Mouse (Mus musculus) layer of hippocampus, postnatal 25 days (tissue): Measurements from ENCODE around the gene Vgll2. TPM values are rescaled to one million over a fixed set of nuclear protein-coding genes. Genes with fewer than 3 reads are reported as not detected.
A peak's percentile ranks its signal among the peaks of the same experiment; 100 is the strongest.

ENCODE experiments used
- DNase-seq, 2 experiments: peaks; one replicate each; pipeline ENCODE4 v3.0.0; 2022; ENCODE audit warnings: mixed read lengths in 2 of 2, low spot score in 1 of 2; ENCODE audit errors: extremely low spot score in 1 of 2
- total RNA-seq, 2 experiments: library from RNA; stranded (reverse); gene quantifications; 2 replicates each; pipeline ENCODE4 v1.2.3; 2021

The Vgll2 gene
- under 1 TPM in 1 of 2 experiments, not detected in 1; 0.21 TPM for total RNA-seq

DNA sequence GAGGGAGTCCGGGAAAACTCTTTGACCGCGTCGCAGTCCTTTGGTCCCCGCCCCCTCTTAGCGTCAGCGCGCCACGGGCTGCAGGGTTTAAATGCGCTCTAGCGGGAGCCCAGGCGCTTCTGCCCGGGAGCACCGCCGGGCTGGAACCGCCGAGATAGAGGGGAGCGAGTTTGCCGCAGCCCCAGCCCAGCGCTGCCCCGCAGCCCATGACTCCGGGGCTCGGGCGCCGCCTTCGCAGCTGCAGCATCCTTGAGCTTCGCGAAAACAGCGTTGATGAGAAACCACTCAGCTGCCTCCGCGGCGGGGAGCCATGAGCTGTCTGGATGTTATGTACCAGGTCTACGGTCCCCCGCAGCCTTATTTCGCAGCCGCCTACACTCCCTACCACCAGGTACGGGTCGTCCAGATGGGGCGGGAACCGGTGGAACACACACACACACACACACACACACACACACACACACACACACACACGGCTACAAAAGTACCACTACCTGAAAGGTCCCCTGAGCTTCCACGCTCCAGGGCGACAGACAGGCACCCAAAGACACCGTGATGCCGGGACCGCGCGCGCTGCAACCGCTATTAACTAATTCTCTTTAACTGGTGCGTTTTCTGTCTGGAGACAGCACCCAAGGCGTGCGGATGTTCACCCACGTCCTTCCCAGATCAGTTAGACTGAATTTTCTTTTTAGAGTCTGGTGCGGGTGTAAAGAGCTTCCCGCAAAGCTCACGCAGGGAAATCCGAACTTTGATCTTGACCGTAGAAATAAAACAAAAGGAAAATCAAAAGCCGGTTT is at the start of gene Vgll2:
Vgll2 (plus strand) TSS at position 90 of the 800 bp plus-strand sequence.
- peak in 1 of 2 experiments; percentile 13 for DNase-seq

DNA sequence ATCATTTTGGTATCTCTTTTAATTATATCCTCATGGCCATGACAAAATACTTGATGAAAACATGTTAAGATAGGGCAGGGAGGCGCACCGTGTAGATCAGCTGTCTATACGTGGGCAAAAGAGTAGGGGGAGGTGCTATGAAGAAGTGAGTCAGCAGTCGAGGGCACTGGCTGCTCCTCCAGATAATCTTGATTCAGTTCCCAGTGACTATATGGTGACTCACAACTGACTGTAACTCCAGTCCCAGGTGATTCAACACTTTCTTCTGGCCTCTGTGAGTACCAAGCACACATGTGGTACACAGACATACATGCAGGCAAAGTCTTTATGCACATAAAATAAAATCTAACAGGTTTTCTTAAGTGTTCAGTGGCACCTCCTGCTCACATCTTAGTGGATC is 47.2 kb upstream of the Vgll2 start:
- no peak for DNase-seq

DNA sequence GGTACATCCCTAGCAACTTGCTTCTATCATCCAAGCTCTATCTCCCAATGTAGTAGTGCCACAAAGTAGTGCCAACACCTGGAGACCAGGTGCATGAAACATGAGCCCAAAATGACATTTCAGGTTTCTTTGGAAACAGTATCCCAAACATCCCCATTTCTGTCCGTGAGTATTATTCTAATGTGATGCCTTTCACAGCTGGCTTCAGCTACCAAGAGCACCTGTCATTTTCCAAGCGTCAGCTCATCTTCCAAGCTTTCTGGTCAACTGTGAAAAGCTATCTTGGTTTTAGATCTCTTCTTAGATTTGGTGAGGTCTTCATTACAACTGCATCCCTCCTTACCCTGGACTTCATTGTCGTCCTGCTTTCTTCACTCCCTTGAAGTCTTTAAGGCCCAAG is 46.7 kb upstream of the Vgll2 start:
- no peak for DNase-seq

DNA sequence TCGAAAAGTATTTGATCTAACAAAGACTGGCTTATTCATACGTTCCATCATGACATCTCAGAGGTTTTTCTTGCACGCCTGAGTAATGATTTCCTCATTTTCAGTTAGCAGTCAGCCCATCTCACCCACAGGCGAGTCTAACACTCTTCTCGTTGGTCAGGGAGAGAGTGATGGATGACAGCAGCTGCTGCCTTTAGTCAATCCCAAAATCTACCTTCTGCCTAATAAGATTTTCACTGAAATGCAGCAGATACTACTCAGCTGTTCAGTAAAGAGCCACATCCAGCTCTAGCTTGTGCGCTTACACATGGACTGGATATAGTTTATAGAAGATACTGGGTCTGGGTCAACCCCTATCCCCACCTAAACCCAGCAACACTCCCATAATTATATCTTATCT is 40.7 kb upstream of the Vgll2 start:
- DNase-seq = no peak

DNA sequence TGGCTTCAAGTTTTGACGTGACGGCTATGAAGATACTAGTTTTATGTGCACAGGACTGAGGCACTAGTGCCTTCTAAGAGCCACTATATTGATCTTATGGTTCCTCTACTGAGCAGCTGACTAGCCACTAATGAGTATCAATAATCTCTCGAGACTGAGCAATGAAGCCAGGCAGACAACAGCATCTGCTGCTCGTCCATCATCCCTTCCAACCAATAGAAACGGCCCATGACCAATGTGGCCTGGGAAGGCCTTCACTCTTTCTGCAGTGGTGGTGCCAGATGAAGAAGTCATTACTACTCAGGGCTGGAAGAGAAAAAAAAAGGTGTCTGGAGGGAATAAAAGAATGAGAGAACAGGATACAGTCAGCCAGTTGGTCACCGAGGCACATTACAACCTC is 39.9 kb upstream of the Vgll2 start:
- DNase-seq = no peak

DNA sequence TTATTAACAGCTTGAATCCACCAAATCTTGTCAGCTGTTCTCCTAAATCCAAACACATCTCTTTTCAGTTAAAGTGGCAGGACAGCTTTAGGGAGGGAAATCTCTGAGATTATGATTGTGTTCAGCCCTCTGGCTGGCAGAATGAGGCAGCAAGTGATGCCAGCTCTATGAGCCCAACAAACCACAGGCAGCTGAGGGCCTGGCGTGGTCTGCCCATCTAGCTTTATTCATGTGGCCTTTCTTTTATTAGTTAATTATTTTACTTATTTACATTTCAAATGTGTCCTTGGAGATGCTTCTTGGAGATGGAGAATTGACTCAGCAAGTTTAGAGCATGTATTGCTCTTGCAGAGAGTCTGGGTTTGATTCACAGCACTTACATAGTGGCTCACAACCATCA is 3.8 kb upstream of the Vgll2 start:
- DNase-seq = no peak

DNA sequence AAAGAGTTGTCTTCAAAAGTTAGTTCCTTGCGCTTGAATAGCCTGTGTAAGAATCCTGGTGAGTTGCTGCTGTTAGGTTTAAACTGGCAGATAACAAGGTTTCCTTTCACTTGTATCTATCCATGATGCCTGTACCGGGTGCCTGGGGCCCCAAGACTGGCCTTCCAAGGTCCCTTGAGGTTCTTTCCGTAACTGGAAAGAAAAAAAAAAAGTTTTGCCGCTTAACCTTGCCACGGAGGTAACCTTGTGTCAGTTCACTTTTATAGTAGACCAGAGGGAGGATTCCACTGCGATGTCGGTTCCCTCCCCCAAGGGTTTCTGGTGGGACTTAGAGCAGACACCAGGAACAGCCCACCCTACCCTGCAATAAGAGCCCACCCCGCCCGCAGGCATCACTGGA is 1.1 kb upstream of the Vgll2 start:
- DNase-seq = no peak

DNA sequence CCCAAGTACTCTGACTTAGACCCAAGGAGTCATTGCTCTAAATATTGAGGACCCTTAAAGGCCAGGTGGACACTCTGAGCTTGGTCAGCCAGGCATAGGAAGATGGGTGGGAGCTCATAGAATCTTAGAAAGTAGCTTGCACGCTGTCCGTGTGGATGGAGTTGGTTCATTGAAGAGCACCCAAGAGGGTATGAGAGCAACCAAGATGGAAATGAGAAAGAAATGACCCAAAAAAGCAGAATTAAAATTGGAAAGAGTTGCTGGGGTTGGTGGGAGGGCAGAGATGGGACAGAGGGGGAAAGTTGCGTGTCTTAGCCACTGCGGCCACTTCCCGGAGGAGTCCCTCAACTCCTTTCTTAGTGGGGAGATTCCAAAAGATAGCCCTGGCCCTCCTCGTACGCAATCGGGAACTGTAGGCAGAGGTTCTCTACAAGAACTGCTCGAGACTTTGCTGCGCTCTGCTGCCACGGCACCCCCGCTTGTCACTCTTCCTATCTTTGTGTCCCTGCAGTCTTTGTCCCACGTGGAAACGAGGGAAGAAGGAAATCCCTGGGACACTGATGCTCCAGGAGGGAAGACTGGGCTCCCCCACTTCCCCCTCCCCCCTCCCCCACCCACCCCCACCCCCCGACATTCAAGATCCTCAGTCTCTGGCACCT is 437 bp upstream of the Vgll2 start:
- DNase-seq = no peak

DNA sequence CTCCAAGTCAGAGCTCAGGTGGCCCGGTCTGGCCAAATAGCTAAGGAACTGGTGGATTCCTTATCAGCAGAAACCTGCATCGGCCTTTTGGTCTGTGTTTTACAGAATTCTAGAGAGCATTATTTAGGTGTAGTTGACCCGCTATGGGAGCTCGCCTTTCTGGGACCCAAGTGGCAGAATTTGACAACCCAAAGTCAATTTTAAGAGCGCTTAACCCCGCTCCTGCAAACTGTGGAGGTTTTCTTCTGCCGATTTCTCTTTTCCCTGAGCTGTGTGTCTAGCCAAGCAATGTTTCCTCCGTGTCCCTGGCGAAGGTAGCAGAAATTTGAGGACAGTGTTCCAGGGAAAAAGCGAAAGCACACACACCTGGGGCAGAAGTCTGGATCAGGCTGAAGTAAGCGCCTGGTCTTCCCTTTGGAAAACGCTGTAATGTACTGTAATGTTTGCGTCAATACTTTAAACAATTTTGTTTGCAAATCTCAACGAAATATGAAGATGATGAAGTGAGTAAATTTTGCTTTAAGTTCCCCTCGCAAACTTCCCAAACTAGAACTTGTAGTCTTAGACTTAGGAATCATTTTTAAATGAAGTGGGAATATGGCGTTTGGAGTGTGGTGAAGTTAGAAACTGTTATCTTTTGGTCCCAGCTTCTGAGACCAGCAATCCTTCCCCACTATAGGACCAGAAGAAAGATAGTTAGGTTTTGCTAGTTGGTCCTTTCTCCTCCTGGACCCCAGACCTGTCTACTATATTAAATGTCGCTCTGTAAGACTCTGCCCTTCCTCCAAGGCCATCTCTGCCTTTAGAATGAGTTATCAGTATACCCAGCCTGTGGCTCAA is 1.1 kb downstream of the Vgll2 start:
- DNase-seq = no peak

DNA sequence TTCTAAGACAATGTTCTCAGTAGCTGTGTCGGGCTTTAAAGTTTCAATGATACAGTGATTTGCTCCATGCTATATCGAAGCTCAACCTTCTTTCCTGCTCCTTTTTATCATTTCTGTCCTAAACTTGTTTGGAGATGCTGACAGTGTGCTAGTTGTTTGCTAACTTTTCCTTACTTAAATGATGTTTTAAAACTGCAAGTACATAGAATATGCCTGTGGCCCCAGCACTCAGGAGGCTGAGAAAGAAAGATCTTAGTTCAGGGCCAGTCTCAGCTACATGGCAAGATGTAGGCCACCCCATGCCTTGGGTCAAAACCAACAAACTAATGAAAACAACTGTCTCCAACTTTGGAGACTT is 1.7 kb downstream of the Vgll2 start:
- no peak for DNase-seq

DNA sequence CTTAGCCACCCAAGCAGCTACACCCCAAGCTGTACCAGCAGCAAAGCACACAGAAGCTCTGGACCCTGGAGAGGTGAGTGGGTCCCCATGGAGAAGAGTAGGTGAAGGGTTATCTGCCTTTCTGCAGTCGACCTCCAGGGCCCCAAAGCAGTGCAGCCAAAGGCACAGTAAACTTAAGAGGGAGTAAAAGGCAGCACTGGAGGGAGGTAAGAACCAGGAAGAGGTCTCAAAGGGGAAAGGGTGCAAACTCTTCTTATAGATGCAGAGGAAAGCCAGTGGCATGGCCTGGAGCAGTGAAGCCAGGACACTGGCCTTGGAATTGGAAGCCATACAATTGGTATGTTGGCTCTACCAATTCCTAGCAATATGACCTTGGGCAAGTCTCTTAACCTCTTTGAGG is 3.0 kb downstream of the Vgll2 start:
- DNase-seq = no peak

DNA sequence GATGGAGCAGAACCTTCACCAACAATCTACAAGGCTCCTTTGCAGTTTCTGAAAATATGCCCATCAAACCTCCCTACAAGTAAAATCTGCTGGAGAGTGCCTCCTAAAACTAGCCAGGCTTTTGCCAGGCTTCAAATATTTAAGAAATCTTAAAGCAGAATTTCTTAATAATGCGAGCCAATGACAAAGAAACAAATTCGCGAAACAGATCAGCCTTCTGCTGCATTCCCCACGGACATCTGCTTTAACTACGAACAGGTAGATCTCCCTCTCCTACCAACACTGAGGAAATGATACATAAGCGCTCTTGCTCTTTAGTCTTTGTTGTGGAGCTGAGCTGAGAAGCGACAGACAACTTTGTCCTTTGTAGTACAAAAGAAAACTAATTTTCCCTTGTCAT is 3.5 kb downstream of the Vgll2 start:
- DNase-seq = no peak

DNA sequence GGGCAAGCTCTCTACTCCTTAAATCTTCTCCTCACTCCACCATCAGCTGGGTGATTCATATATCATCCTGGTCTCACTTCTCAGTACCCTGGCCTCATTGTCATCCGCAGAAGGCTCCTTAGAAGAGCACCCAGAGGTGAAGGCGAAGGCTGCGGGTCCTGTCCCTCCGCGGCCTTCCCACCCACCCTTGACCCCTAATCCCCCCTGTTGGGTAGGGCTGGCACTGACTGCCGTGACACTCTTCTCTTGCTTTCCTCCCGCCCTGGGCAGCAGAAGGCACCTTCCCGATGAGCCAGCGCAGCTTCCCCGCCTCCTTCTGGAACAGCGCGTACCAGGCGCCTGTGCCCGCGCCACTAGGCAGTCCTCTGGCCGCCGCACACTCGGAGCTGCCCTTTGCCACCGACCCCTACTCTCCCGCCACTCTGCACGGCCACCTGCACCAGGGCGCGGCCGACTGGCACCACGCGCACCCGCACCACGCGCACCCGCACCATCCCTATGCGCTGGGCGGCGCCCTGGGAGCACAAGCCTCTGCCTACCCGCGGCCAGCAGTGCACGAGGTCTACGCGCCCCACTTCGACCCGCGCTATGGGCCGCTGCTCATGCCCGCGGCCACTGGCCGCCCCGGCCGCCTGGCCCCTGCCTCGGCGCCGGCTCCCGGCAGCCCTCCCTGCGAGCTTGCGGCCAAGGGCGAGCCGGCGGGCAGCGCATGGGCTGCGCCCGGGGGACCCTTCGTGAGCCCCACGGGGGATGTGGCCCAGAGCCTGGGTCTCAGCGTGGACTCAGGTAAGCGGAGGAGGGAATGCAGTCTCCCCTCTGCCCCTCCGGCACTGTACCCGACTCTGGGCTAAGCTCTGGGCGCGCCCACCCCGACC is 5.1 kb downstream of the Vgll2 start:
- DNase-seq = no peak

DNA sequence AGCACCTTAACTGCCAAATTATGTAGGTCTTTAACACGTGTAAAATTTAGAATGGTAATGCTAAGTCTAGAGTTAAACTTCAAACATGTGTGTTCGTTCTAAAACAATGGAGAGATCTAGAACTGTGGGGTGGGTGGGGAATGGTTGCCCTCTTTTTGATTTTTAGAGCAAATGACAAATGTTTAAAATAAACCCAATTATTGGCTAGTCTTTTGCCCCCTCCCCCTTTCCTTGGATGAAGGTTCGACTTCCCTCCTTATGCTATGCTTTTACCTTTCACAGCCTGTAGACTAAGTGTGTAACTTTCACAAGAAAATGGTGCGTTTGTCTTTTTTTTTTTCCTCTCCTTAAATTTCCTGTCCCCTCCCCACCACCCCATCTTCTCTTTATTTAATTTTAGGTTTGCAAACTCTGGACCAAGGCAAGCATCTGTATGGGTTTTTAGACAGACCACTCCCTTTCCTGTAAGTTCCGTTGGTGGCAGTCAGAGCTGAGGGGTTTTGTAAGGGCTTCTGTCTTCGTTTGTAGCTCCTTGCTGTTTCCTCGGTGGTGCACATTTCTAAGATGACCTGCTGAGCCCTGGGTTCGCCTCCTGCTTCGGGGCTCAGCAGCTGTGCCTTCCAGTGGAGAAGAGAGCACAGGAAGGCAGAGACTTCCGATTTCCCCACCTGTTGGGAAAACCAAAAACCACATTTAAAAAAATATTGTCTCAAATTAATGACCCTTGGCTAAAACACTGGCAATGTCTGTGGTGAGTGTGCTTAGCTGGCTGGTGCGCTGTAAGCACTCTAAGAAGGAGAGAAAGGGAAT is 6.5 kb downstream of the Vgll2 start:
- no peak for DNase-seq

DNA sequence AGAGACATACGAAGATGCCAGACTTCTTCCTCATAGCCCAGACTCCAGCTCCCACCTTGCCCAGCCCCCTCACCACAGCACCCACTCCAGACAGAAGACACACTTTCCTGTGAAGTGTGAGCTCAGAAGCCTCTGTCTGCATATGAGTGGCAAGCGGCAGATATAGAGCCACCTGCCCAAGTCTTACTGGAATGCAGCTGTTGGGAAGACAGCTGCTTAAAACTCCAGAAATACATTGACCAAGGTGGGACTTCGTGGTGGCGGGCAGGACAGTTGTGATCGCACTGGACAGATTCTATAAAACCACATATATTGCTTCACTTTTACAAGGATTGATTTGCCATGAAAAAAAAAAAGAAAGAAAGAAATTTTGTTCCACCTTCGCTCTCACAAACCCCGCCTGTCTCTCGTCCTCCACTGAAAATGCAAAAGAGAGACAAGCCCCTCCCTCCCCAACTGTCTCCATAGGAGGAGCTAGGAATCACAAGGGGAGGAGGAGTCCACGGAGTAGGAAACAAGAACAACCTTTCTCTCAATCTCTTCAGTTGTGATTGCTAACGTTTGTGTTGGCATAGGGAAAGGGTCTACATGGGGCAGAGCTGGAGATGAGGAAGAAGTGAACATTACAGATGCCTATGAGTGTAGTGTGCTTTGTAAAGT is 7.2 kb downstream of the Vgll2 start:
- no peak for DNase-seq

DNA sequence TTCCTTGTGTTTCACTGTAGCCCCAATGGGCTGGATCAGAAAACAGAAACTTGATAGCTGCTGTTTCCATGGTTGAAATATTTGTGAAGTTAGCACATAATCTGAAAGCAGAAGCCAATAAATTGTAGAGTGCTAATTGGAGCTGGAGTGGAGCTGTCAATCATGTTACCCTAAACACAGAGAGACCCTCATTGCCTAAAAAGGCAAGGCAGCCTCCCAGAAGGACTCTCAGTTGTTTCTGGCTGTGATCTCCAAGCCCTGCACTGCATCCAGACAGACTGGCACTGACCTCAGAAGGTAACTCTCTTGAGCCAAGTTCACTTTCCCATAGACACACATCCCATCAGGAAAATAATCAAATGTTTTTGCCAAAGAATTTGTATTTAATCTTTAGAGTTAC is 11.4 kb downstream of the Vgll2 start:
- DNase-seq = no peak

DNA sequence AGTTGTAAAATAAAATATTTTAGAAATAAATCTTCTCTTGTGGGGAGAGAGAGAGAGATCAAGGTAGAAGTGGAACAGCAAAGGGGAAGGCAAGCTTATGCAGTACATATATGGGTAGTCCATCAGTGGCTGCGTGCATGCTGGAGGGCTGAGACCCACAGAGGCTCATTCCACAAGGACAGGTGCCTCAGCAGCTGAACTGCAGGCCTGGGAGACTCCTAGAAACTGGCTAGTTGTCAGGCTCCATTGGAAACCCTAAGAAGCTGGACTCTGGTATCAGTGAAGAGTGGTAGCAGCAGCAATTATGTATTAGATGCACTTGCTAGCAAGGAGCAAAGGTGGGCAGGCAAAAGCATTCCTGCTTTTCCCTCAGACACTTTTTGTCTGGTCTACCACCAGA is 17.1 kb downstream of the Vgll2 start:
- no peak for DNase-seq

DNA sequence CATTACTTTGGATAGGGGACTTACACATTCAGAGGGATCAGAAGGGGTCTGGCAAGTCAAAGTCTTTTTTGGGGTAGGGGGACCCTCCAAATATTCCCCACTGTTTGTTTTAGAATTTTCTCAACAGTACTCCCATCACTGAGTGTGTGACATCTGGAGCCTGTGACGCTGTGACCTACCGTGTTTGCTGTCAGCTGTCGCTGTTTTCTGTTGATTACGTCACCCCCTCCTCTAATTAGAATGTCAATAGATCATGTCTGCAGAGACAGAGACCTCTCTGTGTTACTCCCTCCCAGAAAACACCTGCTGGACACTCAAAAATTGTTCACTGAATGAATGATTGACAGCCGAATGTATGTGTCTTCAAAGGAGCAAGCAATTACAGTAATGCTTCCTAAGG is 20.8 kb downstream of the Vgll2 start:
- DNase-seq = no peak

DNA sequence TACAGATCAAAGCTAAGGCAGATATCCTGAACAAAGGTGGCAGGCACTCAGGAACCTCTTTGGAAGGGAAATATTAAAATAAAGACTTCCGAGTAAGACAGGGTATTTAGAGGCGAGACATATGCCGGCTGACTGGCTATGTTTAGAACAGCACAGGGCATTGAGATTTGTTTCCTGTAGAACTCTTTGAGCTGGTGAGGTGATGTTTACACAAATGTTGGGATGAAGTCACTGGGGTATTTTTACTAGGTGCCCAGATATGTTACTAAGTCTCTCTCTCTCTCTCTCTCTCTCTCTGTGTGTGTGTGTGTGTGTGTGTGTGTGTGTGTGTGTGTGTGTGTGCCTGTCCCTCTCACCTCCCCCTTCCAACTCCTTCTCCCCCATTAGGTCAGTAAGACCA is 26.0 kb downstream of the Vgll2 start:
- DNase-seq = no peak
